Mouse (Mus musculus) lung, postnatal 0 days (tissue): ENCODE data around the gene Slc17a8.

Experiments
- CTCF ChIP-seq: IDR thresholded peaks from 2 replicates; pipeline ENCODE4 v1.5.1; 2016; ENCODE audit warnings: antibody characterized with exemption, mild to moderate bottlenecking
- EP300 ChIP-seq: IDR thresholded peaks from 2 replicates; pipeline ENCODE4 v1.6.1; 2016; ENCODE audit warnings: antibody characterized with exemption, mild to moderate bottlenecking, control low read depth

DNA sequence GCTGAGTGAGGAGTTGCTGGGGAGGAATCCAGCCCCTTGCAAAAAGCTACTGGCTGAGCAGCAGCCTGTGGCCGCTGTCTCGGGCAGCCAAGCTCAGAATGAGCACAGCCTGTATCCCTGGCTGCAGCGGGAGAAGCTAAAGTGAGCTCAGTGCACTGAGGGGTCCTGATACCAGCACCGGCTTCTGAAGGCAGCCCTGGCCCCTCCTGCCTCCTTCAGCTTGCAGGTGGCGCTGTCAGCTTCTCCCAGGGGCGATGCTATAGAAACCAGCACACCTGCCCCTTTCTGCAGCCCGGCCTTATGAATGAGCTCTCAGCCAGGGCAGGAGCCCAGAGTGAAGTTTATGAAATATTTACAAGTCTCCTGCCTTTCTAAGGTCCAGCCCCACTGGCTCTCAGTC lies at the start of gene Slc17a8:
- TF ChIP-seq CTCF (no peak), EP300 (no peak)
